Comparison of ENCODE assay signal across 8 mouse cellular contexts in genomic region chr13:23760972-23761864, GRCm38 (mm10). TPM values are rescaled to one million over a fixed set of nuclear protein-coding genes. Genes with fewer than 3 reads are reported as not detected.
DNase-seq lines count a peak whose midpoint lies in the region; ATAC-seq and TF ChIP-seq lines count a peak whose summit lies in the region.

TSS of gene Hist1h4a (minus strand) at chr13:23761230.

- H3K9ac ChIP-seq in heart, embryonic 11.5 days (ENCODE audit: low read depth, low read length), result peak within 1 kb of the TSS; percentile 81
- peak within 1 kb of the TSS; percentile 61 for H3K9ac ChIP-seq in kidney, embryonic 15.5 days
- peak within 1 kb of the TSS; percentile 33; the same call in 1 of the 2 replicates for H3K9ac ChIP-seq in limb, embryonic 15.5 days
- peak within 1 kb of the TSS; percentile 52; the same call in 1 of the 2 replicates for H3K9ac ChIP-seq in midbrain, postnatal 0 days (replicated peaks; ENCODE audit: low read length, poor library complexity, severe bottlenecking)

- TF ChIP-seq CTCF in C2C12 (IDR thresholded peaks at IDR 0.05; ENCODE audit: control insufficient read depth, insufficient read depth, insufficient read length), result no peak
- no peak for TF ChIP-seq CTCF in brain, embryonic 14.5 days (IDR thresholded peaks at IDR 0.05; ENCODE audit: borderline replicate concordance, extremely low read depth, insufficient read depth, insufficient read length)
- peak; percentile 18 for TF ChIP-seq CTCF in midbrain, postnatal 0 days (IDR thresholded peaks at IDR 0.05)

- peak within 1 kb of the TSS; percentile 98 for H3K27ac ChIP-seq in heart, embryonic 11.5 days (ENCODE audit: low read depth, low read length)
- peak within 1 kb of the TSS; percentile 98 for H3K27ac ChIP-seq in kidney, embryonic 15.5 days
- H3K27ac ChIP-seq in limb, embryonic 15.5 days, result peak within 1 kb of the TSS; percentile 96
- H3K27ac ChIP-seq in midbrain, postnatal 0 days (ENCODE audit: low read depth, low read length), result peak within 1 kb of the TSS; percentile 75

- H3K79me3 ChIP-seq in C2C12 (ENCODE audit: low read depth), result no peaks in the 10 kb centered on the region

- ATAC-seq in erythroblast, adult 5-6 weeks (replicated peaks; ENCODE audit: low FRiP score, poor library complexity, severe bottlenecking), result peak; percentile 29
- ATAC-seq in heart, embryonic 11.5 days (replicated peaks; ENCODE audit: insufficient number of reproducible peaks, low FRiP score, low TSS enrichment), result peak; percentile 74
- peak; percentile 76 for ATAC-seq in kidney, embryonic 15.5 days (replicated peaks; ENCODE audit: low FRiP score)
- peak; percentile 82 for ATAC-seq in limb, embryonic 15.5 days (ENCODE audit: insufficient number of reproducible peaks, low FRiP score, low TSS enrichment, low read depth)
- peak; percentile 84 for ATAC-seq in midbrain, postnatal 0 days (ENCODE audit: low FRiP score)

- WGBS in heart, embryonic 11.5 days (ENCODE audit: insufficient replicate concordance), result under 1% methylated on average over 67 of the region's 72 CpGs
- under 1% methylated on average over 67 of the region's 72 CpGs for WGBS in kidney, embryonic 15.5 days
- under 1% methylated on average over 69 of the region's 72 CpGs for WGBS in limb, embryonic 15.5 days
- WGBS in midbrain, postnatal 0 days, result under 1% methylated on average over 61 of the region's 72 CpGs

- peak within 1 kb of the TSS; percentile 24 for H3K4me3 ChIP-seq in C2C12 (ENCODE audit: insufficient read depth, poor library complexity, severe bottlenecking)
- peak within 1 kb of the TSS; percentile 56 for H3K4me3 ChIP-seq in heart, embryonic 11.5 days (ENCODE audit: low read depth, low read length)
- peak within 1 kb of the TSS; percentile 61 for H3K4me3 ChIP-seq in kidney, embryonic 15.5 days (replicated peaks)
- H3K4me3 ChIP-seq in limb, embryonic 15.5 days, result peak within 1 kb of the TSS; percentile 58
- peak within 1 kb of the TSS; percentile 58 for H3K4me3 ChIP-seq in midbrain, postnatal 0 days (ENCODE audit: low read depth, low read length)

- no peaks in the 10 kb centered on the region for H3K27me3 ChIP-seq in C2C12 (ENCODE audit: control insufficient read depth, insufficient read depth, insufficient read length)
- no peaks in the 10 kb centered on the region for H3K27me3 ChIP-seq in heart, embryonic 11.5 days (ENCODE audit: control insufficient read depth, insufficient read depth, low read length)
- no peaks in the 10 kb centered on the region for H3K27me3 ChIP-seq in kidney, embryonic 15.5 days
- H3K27me3 ChIP-seq in limb, embryonic 15.5 days, result no peaks in the 10 kb centered on the region
- no peaks in the 10 kb centered on the region for H3K27me3 ChIP-seq in midbrain, postnatal 0 days (ENCODE audit: insufficient read depth, low read length)

- DNase-seq in brain, embryonic 14.5 days (ENCODE audit: low read depth), result peak; percentile 99
- peak; percentile 99 for DNase-seq in midbrain, postnatal 0 days (ENCODE audit: low spot score)
- peak; percentile 96 to 99 for DNase-seq in spleen, postnatal 10 days (ENCODE audit: low spot score in 2 of 2)

- H3ac ChIP-seq in C2C12 (ENCODE audit: control insufficient read depth, insufficient read length, low read depth), result peak within 1 kb of the TSS; percentile 38

- peak within 1 kb of the TSS; percentile 95 for H3K4me2 ChIP-seq in heart, embryonic 11.5 days
- H3K4me2 ChIP-seq in kidney, embryonic 15.5 days, result peak within 1 kb of the TSS; percentile 85
- peak within 1 kb of the TSS; percentile 84 for H3K4me2 ChIP-seq in limb, embryonic 15.5 days
- H3K4me2 ChIP-seq in midbrain, postnatal 0 days (ENCODE audit: low read depth, low read length, poor library complexity, severe bottlenecking), result peak within 1 kb of the TSS; percentile 82

- H3K9me3 ChIP-seq in heart, embryonic 11.5 days (replicated peaks; ENCODE audit: control insufficient read depth, low read length), result no peaks in the 10 kb centered on the region
- H3K9me3 ChIP-seq in kidney, embryonic 15.5 days (replicated peaks), result no peaks in the 10 kb centered on the region
- H3K9me3 ChIP-seq in limb, embryonic 15.5 days, result no peaks in the 10 kb centered on the region
- no peaks in the 10 kb centered on the region for H3K9me3 ChIP-seq in midbrain, postnatal 0 days (ENCODE audit: low read length)

- peak; percentile 54; the same call in 1 of the 2 replicates for TF ChIP-seq POLR2A in brain, embryonic 14.5 days (IDR thresholded peaks at IDR 0.05; ENCODE audit: borderline replicate concordance, extremely low read depth, insufficient read depth, insufficient read length, poor library complexity, severe bottlenecking)

- H3K36me3 ChIP-seq in C2C12 (ENCODE audit: control insufficient read depth, insufficient read depth), result no peaks in the 10 kb centered on the region
- no peaks in the 10 kb centered on the region for H3K36me3 ChIP-seq in heart, embryonic 11.5 days (ENCODE audit: control insufficient read depth, insufficient read depth, low read length)
- no peaks in the 10 kb centered on the region for H3K36me3 ChIP-seq in kidney, embryonic 15.5 days
- no peaks in the 10 kb centered on the region for H3K36me3 ChIP-seq in limb, embryonic 15.5 days
- no peaks in the 10 kb centered on the region for H3K36me3 ChIP-seq in midbrain, postnatal 0 days (ENCODE audit: insufficient read depth, low read length)

- H3K79me2 ChIP-seq in C2C12 (ENCODE audit: control insufficient read depth, insufficient read depth), result no peaks in the 10 kb centered on the region

- peaks cover 19% of the 10 kb centered on the region for H3K4me1 ChIP-seq in heart, embryonic 11.5 days (ENCODE audit: control insufficient read depth, insufficient read depth, low read length)
- H3K4me1 ChIP-seq in kidney, embryonic 15.5 days, result peaks cover 32% of the 10 kb centered on the region
- peaks cover 30% of the 10 kb centered on the region for H3K4me1 ChIP-seq in limb, embryonic 15.5 days
- peaks cover 8% of the 10 kb centered on the region; the same call in 1 of the 2 replicates for H3K4me1 ChIP-seq in midbrain, postnatal 0 days (ENCODE audit: insufficient read depth, low read length)

TF ChIP-seq in C2C12, 6 proteins besides CTCF, POLR2A, EP300 and RAD21:
- TF ChIP-seq MYOD1 (IDR thresholded peaks at IDR 0.05; ENCODE audit: control insufficient read depth, insufficient read length, low read depth), result no peak

RNA-seq across cellular contexts. Expression of gene Hist1h4a, which starts in this region (rescaled TPM):
- polyA plus RNA-seq in C2C12 (2012; fragmentation: generic; extraction: Trizol), result 6.8 TPM
- polyA plus RNA-seq in brain, embryonic 14.5 days (2012; rRNA removed), result 11.6 and 33.9 TPM in 2 replicates
- 15.4 and 15.7 TPM in 2 replicates for total RNA-seq in erythroblast, adult 5-6 weeks (2015; ENCODE audit: low replicate concordance)
- 211 and 254 TPM in 2 replicates for total RNA-seq in erythroblast, adult 5-6 weeks (2017; ENCODE audit: low replicate concordance)
- 1.0 TPM in 1 of 2 replicates, not detected in the other for polyA plus RNA-seq in heart, embryonic 11.5 days (2014; fragmentation: Nextera tagmentation; extraction: Ambion mirVana)
- 0.35 TPM in 1 of 2 replicates, not detected in the other for polyA plus RNA-seq in kidney, embryonic 15.5 days (2015; fragmentation: Nextera tagmentation; extraction: Ambion mirVana)
- polyA plus RNA-seq in limb, embryonic 15.5 days (2015; fragmentation: Nextera tagmentation; extraction: Ambion mirVana), result 0.33 and 0.60 TPM in 2 replicates
- 171 and 405 TPM in 2 replicates for total RNA-seq in midbrain, postnatal 0 days (2014; rRNA removed)
- polyA plus RNA-seq in midbrain, postnatal 0 days (2015; fragmentation: Nextera tagmentation; extraction: Ambion mirVana), result not detected in 2 replicates

Comparison
In these comparisons a context has a peak if more than half of its experiments do, and no peak if none do; other contexts are left out.
1. Peak in every context shown above with its lines: DNase-seq, ATAC-seq, H3K4me3 ChIP-seq and H3K27ac ChIP-seq.
2. Peak in ATAC-seq, H3K4me3 ChIP-seq, H3K27ac ChIP-seq, H3K9ac ChIP-seq and H3K4me2 ChIP-seq in kidney, embryonic 15.5 days; RNA of the gene not detected or under 1 TPM.
3. Peak in ATAC-seq, H3K4me3 ChIP-seq, H3K27ac ChIP-seq, H3K9ac ChIP-seq and H3K4me2 ChIP-seq in limb, embryonic 15.5 days; RNA of the gene not detected or under 1 TPM.
4. ATAC-seq: peak in every context shown above with its lines; median percentile 84 in midbrain, postnatal 0 days; 82 in limb, embryonic 15.5 days; 76 in kidney, embryonic 15.5 days; 74 in heart, embryonic 11.5 days; 29 in erythroblast, adult 5-6 weeks.